Mouse (Mus musculus) embryonic fibroblast, embryonic 13.5 days (primary cell): ENCODE results near the gene Pcsk7.

Experiments
- CTCF ChIP-seq: IDR thresholded peaks from 2 replicates; pipeline ENCODE4 v1.5.1; 2011; ENCODE audit warnings: mild to moderate bottlenecking, control low read depth, low read length, moderate library complexity, borderline replicate concordance; ENCODE audit not compliant: insufficient read depth
- POLR2A ChIP-seq: IDR thresholded peaks from 2 replicates; pipeline ENCODE4 v1.6.1; 2011; ENCODE audit warnings: low read depth, mild to moderate bottlenecking, control low read depth, low read length, moderate library complexity

GRCm38 (mm10) chr9:45955107-45955963, 49.0 kb downstream of the Pcsk7 start, which contains the start of gene Sidt2:
- no peak for TF ChIP-seq CTCF
- TF ChIP-seq POLR2A: peak; percentile 44; the same call in 1 of the 2 replicates
